In the genomic region with DNA sequence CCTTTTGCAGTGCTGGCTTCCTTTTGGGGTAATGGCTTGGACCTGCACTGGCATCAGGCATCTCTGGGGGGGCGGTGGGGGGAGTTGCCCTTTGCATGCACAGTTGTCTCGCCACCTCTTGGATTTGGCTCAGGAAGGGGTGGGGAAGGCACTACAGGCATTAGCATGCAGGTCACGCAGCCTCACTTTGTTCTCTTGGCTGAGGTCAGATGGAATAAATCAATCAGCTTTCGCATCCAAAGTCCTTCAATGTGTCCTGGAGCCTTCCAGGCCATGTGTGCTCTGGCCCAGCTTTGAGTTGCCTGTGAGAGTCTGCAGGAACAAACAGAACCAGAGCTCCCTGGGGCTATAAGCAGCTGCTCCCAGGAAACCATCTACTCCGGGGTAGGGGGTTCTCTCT, we compare ENCODE assay signal across 13 mouse cellular contexts. TPM values are rescaled to one million over a fixed set of nuclear protein-coding genes. Genes with fewer than 3 reads are reported as not detected.
DNase-seq lines count a peak whose midpoint lies in the region; ATAC-seq lines count a peak whose summit lies in the region.
"Had no signal": no experiment of that assay in that cellular context is flagged by ENCODE, and none has a peak within 500 bp of the region (broad histone marks: within the 10 kb centered on the region; RNA-seq: fewer than 3 reads in every experiment).

No protein-coding gene starts in this region.

- peak; percentile 78 for ATAC-seq in liver, embryonic 16.5 days (ENCODE audit: low read depth)
- ATAC-seq in monocyte, adult 5-6 weeks (replicated peaks; ENCODE audit: insufficient number of reproducible peaks, low FRiP score, low TSS enrichment, poor library complexity, severe bottlenecking): no peak
- no peak for ATAC-seq in megakaryocyte-erythroid progenitor cell, adult 5-6 weeks (replicated peaks; ENCODE audit: low FRiP score, low TSS enrichment, poor library complexity, severe bottlenecking)

- no peak overlapping the region for H3K4me2 ChIP-seq in liver, embryonic 16.5 days (ENCODE audit: low read depth, low read length)
- H3K4me2 ChIP-seq: heart, embryonic 13.5 days; limb, embryonic 13.5 days; neural tube, embryonic 12.5 days had no signal

- H3K9me3 ChIP-seq in hindbrain, embryonic 10.5 days: no peaks in the 10 kb centered on the region
- no peaks in the 10 kb centered on the region for H3K9me3 ChIP-seq in liver, embryonic 16.5 days (replicated peaks; ENCODE audit: control insufficient read depth, low read length)
- H3K9me3 ChIP-seq: heart, embryonic 13.5 days; neural tube, embryonic 12.5 days had no signal

- peaks cover 8% of the 10 kb centered on the region; the same call in 1 of the 2 replicates for H3K27me3 ChIP-seq in hindbrain, embryonic 10.5 days (ENCODE audit: insufficient read depth, poor library complexity, severe bottlenecking)
- H3K27me3 ChIP-seq in liver, embryonic 16.5 days (ENCODE audit: control insufficient read depth, insufficient read depth, low read depth, low read length): no peaks in the 10 kb centered on the region
- H3K27me3 ChIP-seq: heart, embryonic 13.5 days; limb, embryonic 13.5 days had no signal

- no peak overlapping the region for H3K9ac ChIP-seq in liver, embryonic 16.5 days (ENCODE audit: low read depth, low read length)
- H3K9ac ChIP-seq: heart, embryonic 13.5 days; limb, embryonic 13.5 days; neural tube, embryonic 12.5 days had no signal

- peak overlapping the region; percentile 71 for H3K27ac ChIP-seq in hindbrain, embryonic 10.5 days
- H3K27ac ChIP-seq in liver, embryonic 16.5 days (ENCODE audit: low read length): 0 out of 2 replicates have a peak overlapping the region, but pooled peaks have one; percentile 33
- H3K27ac ChIP-seq: heart, embryonic 13.5 days; limb, embryonic 13.5 days; neural tube, embryonic 12.5 days had no signal

- peak; percentile 57 to 72 for DNase-seq in cerebellum, postnatal 14 days
- no peak for DNase-seq in cerebellum, adult 9-10 months
- DNase-seq in Muller cell, postnatal 12 days (ENCODE audit: inconsistent ontology term): peak; percentile 51
- peak; percentile 80 for DNase-seq in hindbrain, embryonic 10.5 days (ENCODE audit: low spot score)
- DNase-seq in spleen, postnatal 36 days (ENCODE audit: low spot score in 2 of 2): no peak
- DNase-seq: B cell, adult 2 months; thymus, postnatal 14 days had no signal

- no peak overlapping the region for H3K4me3 ChIP-seq in hindbrain, embryonic 10.5 days
- H3K4me3 ChIP-seq in liver, embryonic 16.5 days (ENCODE audit: low read depth, low read length): no peak overlapping the region
- H3K4me3 ChIP-seq: heart, embryonic 13.5 days; limb, embryonic 13.5 days; neural tube, embryonic 12.5 days had no signal

- H3K36me3 ChIP-seq in hindbrain, embryonic 10.5 days: no peaks in the 10 kb centered on the region
- H3K36me3 ChIP-seq in liver, embryonic 16.5 days (ENCODE audit: control insufficient read depth, insufficient read depth): no peaks in the 10 kb centered on the region
- H3K36me3 ChIP-seq: heart, embryonic 13.5 days; limb, embryonic 13.5 days; neural tube, embryonic 12.5 days had no signal

- peaks cover 59% of the 10 kb centered on the region for H3K4me1 ChIP-seq in hindbrain, embryonic 10.5 days (replicated peaks)
- H3K4me1 ChIP-seq in liver, embryonic 16.5 days (ENCODE audit: control insufficient read depth, low read depth, low read length): no peaks in the 10 kb centered on the region

- 24% methylated on average over 5 of the region's 5 CpGs for WGBS in hindbrain, embryonic 10.5 days
- 38% methylated on average over 5 of the region's 5 CpGs for WGBS in liver, embryonic 16.5 days (ENCODE audit: insufficient replicate concordance)

RNA-seq across cellular contexts. Expression of gene Lrtm1, which starts 2.1 kb away (rescaled TPM):
- 0.86 and 1.7 TPM in 2 replicates for polyA plus RNA-seq in hindbrain, embryonic 10.5 days (2016; fragmentation: Nextera tagmentation; extraction: Ambion mirVana)
- polyA plus RNA-seq in liver, embryonic 16.5 days (2015; fragmentation: Nextera tagmentation; extraction: Ambion mirVana): 0.05 and 0.19 TPM in 2 replicates
- total RNA-seq in monocyte, adult 5-6 weeks (2017): not detected in 3 replicates
- total RNA-seq in megakaryocyte-erythroid progenitor cell, adult 5-6 weeks (2014; fragmentation: Nextera tagmentation): not detected in 2 replicates
- total RNA-seq in megakaryocyte-erythroid progenitor cell, adult 5-6 weeks (2017): not detected in 2 replicates

Comparison
In these comparisons a context has a peak if more than half of its experiments do, and no peak if none do; other contexts are left out.
1. DNase-seq: peak in cerebellum, postnatal 14 days (2 of 2), Muller cell, postnatal 12 days (single experiment) and hindbrain, embryonic 10.5 days (single experiment); none in cerebellum, adult 9-10 months (single experiment) and spleen, postnatal 36 days (0 of 2).